Mouse (Mus musculus): Measurements from ENCODE around the gene Nlrp6. TPM values are rescaled to one million over a fixed set of nuclear protein-coding genes. Genes with fewer than 3 reads are reported as not detected.
A peak's percentile ranks its signal among the peaks of the same experiment; 100 is the strongest.

Gene Nlrp6
- polyA plus RNA-seq, 1 experiment from 2014 or later, result 0.06 TPM

GRCm38 (mm10) chr7:140942341-140942740 lies 21.6 kb downstream of the Nlrp6 start:
- Histone ChIP-seq H3K9ac (ENCODE audit: low read depth, low read length) (peak overlapping the region; percentile 59; the same call in 1 of the 2 replicates), H3K4me1 (replicated peaks; ENCODE audit: control insufficient read depth, insufficient read depth, low read length) (no peaks in the 10 kb centered on the region), H3K27me3 (ENCODE audit: control insufficient read depth, insufficient read depth, low read length) (no peaks in the 10 kb centered on the region; the same call in 1 of the 2 replicates), H3K4me3 (ENCODE audit: low read depth, low read length) (peak overlapping the region; percentile 39), H3K9me3 (ENCODE audit: control insufficient read depth, low read length) (no peaks in the 10 kb centered on the region), H3K36me3 (ENCODE audit: control insufficient read depth, insufficient read depth, low read length) (no peaks in the 10 kb centered on the region), H3K27ac (ENCODE audit: low read depth, low read length) (no peak overlapping the region), H3K4me2 (replicated peaks; ENCODE audit: low read depth, low read length) (peak overlapping the region; percentile 43)
- WGBS, result 59% methylated on average over 9 of the region's 9 CpGs
- no peak for DNase-seq (ENCODE audit: low spot score)
- peak; percentile 12; the same call in 1 of the 2 replicates for ATAC-seq (ENCODE audit: low FRiP score)

- no peak overlapping the region for H3K4me3 ChIP-seq (ENCODE audit: low read depth, low read length)
- 89% methylated on average over 10 of the region's 10 CpGs for WGBS
- no peak overlapping the region for H3K9ac ChIP-seq (ENCODE audit: low read depth, low read length)
- ATAC-seq (ENCODE audit: low FRiP score), result no peak
- no peak for DNase-seq (ENCODE audit: low spot score)
- H3K27ac ChIP-seq (ENCODE audit: low read depth, low read length), result no peak overlapping the region
- no peaks in the 10 kb centered on the region; the same call in 1 of the 2 replicates for H3K27me3 ChIP-seq (ENCODE audit: control insufficient read depth, insufficient read depth, low read length)
- H3K36me3 ChIP-seq (ENCODE audit: control insufficient read depth, insufficient read depth, low read length), result no peaks in the 10 kb centered on the region
- H3K4me1 ChIP-seq (replicated peaks; ENCODE audit: control insufficient read depth, insufficient read depth, low read length), result no peaks in the 10 kb centered on the region
- no peaks in the 10 kb centered on the region for H3K9me3 ChIP-seq (ENCODE audit: control insufficient read depth, low read length)
- H3K4me2 ChIP-seq (replicated peaks; ENCODE audit: low read depth, low read length), result no peak overlapping the region
Observed at GRCm38 (mm10) chr7:140942811-140943210, 22.1 kb downstream of the Nlrp6 start.

GRCm38 (mm10) chr7:140943356-140943755 lies 22.7 kb downstream of the Nlrp6 start:
- H3K27ac ChIP-seq (ENCODE audit: low read depth, low read length), result no peak overlapping the region
- H3K9ac ChIP-seq (ENCODE audit: low read depth, low read length), result no peak overlapping the region
- ATAC-seq (ENCODE audit: low FRiP score) (no peak), DNase-seq (ENCODE audit: low spot score) (no peak)
- no peaks in the 10 kb centered on the region; the same call in 1 of the 2 replicates for H3K27me3 ChIP-seq (ENCODE audit: control insufficient read depth, insufficient read depth, low read length)
- WGBS, result 91% methylated on average over 4 of the region's 4 CpGs
- H3K9me3 ChIP-seq (ENCODE audit: control insufficient read depth, low read length), result no peaks in the 10 kb centered on the region
- H3K4me1 ChIP-seq (replicated peaks; ENCODE audit: control insufficient read depth, insufficient read depth, low read length), result no peaks in the 10 kb centered on the region
- H3K4me2 ChIP-seq (replicated peaks; ENCODE audit: low read depth, low read length), result no peak overlapping the region
- H3K36me3 ChIP-seq (ENCODE audit: control insufficient read depth, insufficient read depth, low read length), result no peaks in the 10 kb centered on the region
- no peak overlapping the region for H3K4me3 ChIP-seq (ENCODE audit: low read depth, low read length)

- H3K36me3 ChIP-seq (ENCODE audit: control insufficient read depth, insufficient read depth, low read length), result no peaks in the 10 kb centered on the region
- no peak for DNase-seq (ENCODE audit: low spot score)
- no peaks in the 10 kb centered on the region; the same call in 1 of the 2 replicates for H3K27me3 ChIP-seq (ENCODE audit: control insufficient read depth, insufficient read depth, low read length)
- H3K4me1 ChIP-seq (replicated peaks; ENCODE audit: control insufficient read depth, insufficient read depth, low read length), result no peaks in the 10 kb centered on the region
- H3K4me2 ChIP-seq (replicated peaks; ENCODE audit: low read depth, low read length), result no peak overlapping the region
- 89% methylated on average over 7 of the region's 7 CpGs for WGBS
- no peak overlapping the region for H3K9ac ChIP-seq (ENCODE audit: low read depth, low read length)
- H3K4me3 ChIP-seq (ENCODE audit: low read depth, low read length), result no peak overlapping the region
- no peak for ATAC-seq (ENCODE audit: low FRiP score)
- no peaks in the 10 kb centered on the region for H3K9me3 ChIP-seq (ENCODE audit: control insufficient read depth, low read length)
- no peak overlapping the region for H3K27ac ChIP-seq (ENCODE audit: low read depth, low read length)
Observed at GRCm38 (mm10) chr7:140944236-140944635, 23.5 kb downstream of the Nlrp6 start.

- H3K9me3 ChIP-seq (ENCODE audit: control insufficient read depth, low read length), result no peaks in the 10 kb centered on the region
- ATAC-seq (ENCODE audit: low FRiP score) (no peak), DNase-seq (ENCODE audit: low spot score) (no peak)
- no peak overlapping the region for H3K9ac ChIP-seq (ENCODE audit: low read depth, low read length)
- H3K27ac ChIP-seq (ENCODE audit: low read depth, low read length), result no peak overlapping the region
- no peaks in the 10 kb centered on the region for H3K36me3 ChIP-seq (ENCODE audit: control insufficient read depth, insufficient read depth, low read length)
- no peaks in the 10 kb centered on the region for H3K4me1 ChIP-seq (replicated peaks; ENCODE audit: control insufficient read depth, insufficient read depth, low read length)
- H3K4me3 ChIP-seq (ENCODE audit: low read depth, low read length), result no peak overlapping the region
- H3K27me3 ChIP-seq (ENCODE audit: control insufficient read depth, insufficient read depth, low read length), result no peaks in the 10 kb centered on the region; the same call in 1 of the 2 replicates
- 90% methylated on average over 5 of the region's 5 CpGs for WGBS
- no peak overlapping the region for H3K4me2 ChIP-seq (replicated peaks; ENCODE audit: low read depth, low read length)
Observed at GRCm38 (mm10) chr7:140945247-140945646, 24.5 kb downstream of the Nlrp6 start.

GRCm38 (mm10) chr7:140946311-140946710 lies 25.6 kb downstream of the Nlrp6 start:
- 89% methylated on average over 10 of the region's 10 CpGs for WGBS
- H3K36me3 ChIP-seq (ENCODE audit: control insufficient read depth, insufficient read depth, low read length), result no peaks in the 10 kb centered on the region
- no peak for DNase-seq (ENCODE audit: low spot score)

GRCm38 (mm10) chr7:140946980-140947379 lies 26.3 kb downstream of the Nlrp6 start:
- Histone ChIP-seq H3K27ac (ENCODE audit: low read depth, low read length) (no peak overlapping the region), H3K4me3 (ENCODE audit: low read depth, low read length) (no peak overlapping the region), H3K9ac (ENCODE audit: low read depth, low read length) (no peak overlapping the region), H3K4me1 (replicated peaks; ENCODE audit: control insufficient read depth, insufficient read depth, low read length) (no peaks in the 10 kb centered on the region; the same call in 1 of the 2 replicates), H3K9me3 (ENCODE audit: control insufficient read depth, low read length) (no peaks in the 10 kb centered on the region), H3K36me3 (ENCODE audit: control insufficient read depth, insufficient read depth, low read length) (no peaks in the 10 kb centered on the region), H3K27me3 (ENCODE audit: control insufficient read depth, insufficient read depth, low read length) (no peaks in the 10 kb centered on the region; the same call in 1 of the 2 replicates), H3K4me2 (replicated peaks; ENCODE audit: low read depth, low read length) (no peak overlapping the region)
- ATAC-seq (ENCODE audit: low FRiP score) (no peak), DNase-seq (ENCODE audit: low spot score) (no peak)
- WGBS, result 64% methylated on average over 7 of the region's 7 CpGs

More at GRCm38 (mm10) chr7:140946311-140946710, 25.6 kb downstream of the Nlrp6 start:
- Histone ChIP-seq H3K4me1 (replicated peaks; ENCODE audit: control insufficient read depth, insufficient read depth, low read length) (no peaks in the 10 kb centered on the region; the same call in 1 of the 2 replicates), H3K27ac (ENCODE audit: low read depth, low read length) (no peak overlapping the region), H3K4me2 (replicated peaks; ENCODE audit: low read depth, low read length) (no peak overlapping the region), H3K27me3 (ENCODE audit: control insufficient read depth, insufficient read depth, low read length) (no peaks in the 10 kb centered on the region; the same call in 1 of the 2 replicates), H3K9ac (ENCODE audit: low read depth, low read length) (no peak overlapping the region), H3K4me3 (ENCODE audit: low read depth, low read length) (no peak overlapping the region), H3K9me3 (ENCODE audit: control insufficient read depth, low read length) (no peaks in the 10 kb centered on the region)
- no peak for ATAC-seq (ENCODE audit: low FRiP score)

- DNase-seq (ENCODE audit: low spot score) (no peak), ATAC-seq (ENCODE audit: low FRiP score) (no peak)
- no peaks in the 10 kb centered on the region for H3K36me3 ChIP-seq (ENCODE audit: control insufficient read depth, insufficient read depth, low read length)
- no peaks in the 10 kb centered on the region; the same call in 1 of the 2 replicates for H3K27me3 ChIP-seq (ENCODE audit: control insufficient read depth, insufficient read depth, low read length)
- no peaks in the 10 kb centered on the region; the same call in 1 of the 2 replicates for H3K4me1 ChIP-seq (replicated peaks; ENCODE audit: control insufficient read depth, insufficient read depth, low read length)
- no peaks in the 10 kb centered on the region for H3K9me3 ChIP-seq (ENCODE audit: control insufficient read depth, low read length)
- WGBS, result 89% methylated on average over 8 of the region's 8 CpGs
- H3K4me2 ChIP-seq (replicated peaks; ENCODE audit: low read depth, low read length), result no peak overlapping the region
- H3K4me3 ChIP-seq (ENCODE audit: low read depth, low read length), result no peak overlapping the region
- no peak overlapping the region for H3K9ac ChIP-seq (ENCODE audit: low read depth, low read length)
- no peak overlapping the region for H3K27ac ChIP-seq (ENCODE audit: low read depth, low read length)
Observed at GRCm38 (mm10) chr7:140948161-140948560, 27.5 kb downstream of the Nlrp6 start.

GRCm38 (mm10) chr7:140949255-140949654 lies 28.6 kb downstream of the Nlrp6 start:
- Histone ChIP-seq H3K9ac (ENCODE audit: low read depth, low read length) (no peak overlapping the region), H3K27me3 (ENCODE audit: control insufficient read depth, insufficient read depth, low read length) (no peaks in the 10 kb centered on the region), H3K4me2 (replicated peaks; ENCODE audit: low read depth, low read length) (no peak overlapping the region), H3K9me3 (ENCODE audit: control insufficient read depth, low read length) (no peaks in the 10 kb centered on the region), H3K27ac (ENCODE audit: low read depth, low read length) (no peak overlapping the region), H3K36me3 (ENCODE audit: control insufficient read depth, insufficient read depth, low read length) (no peaks in the 10 kb centered on the region), H3K4me1 (replicated peaks; ENCODE audit: control insufficient read depth, insufficient read depth, low read length) (no peaks in the 10 kb centered on the region; the same call in 1 of the 2 replicates), H3K4me3 (ENCODE audit: low read depth, low read length) (no peak overlapping the region)
- DNase-seq (ENCODE audit: low spot score) (no peak), ATAC-seq (ENCODE audit: low FRiP score) (no peak)
- WGBS, result 87% methylated on average over 6 of the region's 6 CpGs
